Mouse (Mus musculus): ENCODE results near the gene Nbeal2. TPM values are rescaled to one million over a fixed set of nuclear protein-coding genes. Genes with fewer than 3 reads are reported as not detected.

Nbeal2 gene
- polyA plus RNA-seq (2015; fragmentation: Nextera tagmentation; extraction: Ambion mirVana), result 3.5 and 4.3 TPM in 2 replicates

DNA sequence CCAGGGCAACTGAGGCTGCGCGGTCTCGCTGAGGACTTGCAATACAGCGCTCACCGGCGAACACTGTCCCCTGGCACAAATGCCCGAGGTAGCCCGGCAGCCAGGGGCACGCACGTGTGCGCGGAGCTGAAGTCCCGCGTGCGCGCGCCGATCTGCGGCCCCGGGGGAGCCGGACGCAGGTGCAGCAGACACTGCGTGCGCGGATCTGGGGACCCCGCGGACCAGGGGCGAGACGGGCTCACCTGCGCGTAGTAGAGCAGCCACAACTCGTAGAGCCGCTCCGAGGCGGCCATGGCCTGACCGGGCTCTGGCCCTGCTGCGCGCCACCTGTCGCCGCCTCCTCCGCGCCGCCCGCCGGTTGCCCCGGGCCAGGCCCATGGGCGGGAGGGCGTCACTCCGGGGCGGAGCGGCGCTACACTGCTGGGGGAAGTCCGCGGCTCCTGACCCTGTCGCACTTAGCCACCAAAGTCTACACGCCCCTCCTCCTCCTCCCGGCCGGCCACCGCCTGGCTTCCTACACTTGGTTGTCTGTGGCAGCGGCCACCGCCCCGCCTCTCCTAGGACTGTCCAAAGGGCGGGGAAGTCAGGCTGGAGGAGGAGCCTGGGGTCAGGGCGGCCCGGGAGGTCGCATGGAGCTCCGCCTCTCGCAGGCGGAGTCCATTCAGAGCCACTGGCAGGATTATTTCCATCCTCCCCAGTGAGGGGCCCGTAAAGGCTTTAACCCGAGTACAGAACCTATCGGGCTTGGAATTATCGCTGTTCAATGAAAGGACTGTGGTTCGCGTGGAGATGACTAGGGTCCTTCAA is at the start of gene Nbeal2:
Gene Nbeal2, minus strand, starts transcription at position 507 of the 807 bp plus-strand sequence.
- Histone ChIP-seq H3K27ac (replicated peaks) (no peak within 1 kb of the TSS), H3K4me1 (replicated peaks) (peaks cover 60% of the 10 kb centered on the region), H3K36me3 (no peaks in the 10 kb centered on the region), H3K9me3 (no peaks in the 10 kb centered on the region), H3K4me2 (peak within 1 kb of the TSS; percentile 87), H3K9ac (peak within 1 kb of the TSS; percentile 68), H3K27me3 (peaks cover 8% of the 10 kb centered on the region; the same call in 1 of the 2 replicates), H3K4me3 (peak within 1 kb of the TSS; percentile 53)
- under 1% methylated on average over 65 of the region's 75 CpGs for WGBS
- ATAC-seq (ENCODE audit: low FRiP score, low read depth), result peak; percentile 62

- Histone ChIP-seq H3K9ac (no peak overlapping the region), H3K4me3 (no peak overlapping the region), H3K4me2 (no peak overlapping the region), H3K27me3 (no peaks in the 10 kb centered on the region), H3K36me3 (no peaks in the 10 kb centered on the region), H3K27ac (replicated peaks) (no peak overlapping the region), H3K4me1 (replicated peaks) (no peaks in the 10 kb centered on the region), H3K9me3 (no peaks in the 10 kb centered on the region)
- no peak for ATAC-seq (ENCODE audit: low FRiP score, low read depth)
- 81% methylated on average over 1 of the region's 1 CpGs for WGBS
Observed at GRCm38 (mm10) chr9:110702848-110703247, 48.9 kb upstream of the Nbeal2 start.

GRCm38 (mm10) chr9:110701114-110702032 is 47.4 kb upstream of the Nbeal2 start:
- H3K4me3 ChIP-seq, result no peak overlapping the region
- no peaks in the 10 kb centered on the region for H3K4me1 ChIP-seq (replicated peaks)
- H3K27me3 ChIP-seq, result no peaks in the 10 kb centered on the region
- WGBS, result 84% methylated on average over 11 of the region's 12 CpGs
- H3K36me3 ChIP-seq, result no peaks in the 10 kb centered on the region
- no peak overlapping the region for H3K9ac ChIP-seq
- H3K27ac ChIP-seq (replicated peaks), result no peak overlapping the region
- no peaks in the 10 kb centered on the region for H3K9me3 ChIP-seq
- no peak overlapping the region for H3K4me2 ChIP-seq
- no peak for ATAC-seq (ENCODE audit: low FRiP score, low read depth)

GRCm38 (mm10) chr9:110699574-110699973 is 45.6 kb upstream of the Nbeal2 start:
- 97% methylated on average over 3 of the region's 3 CpGs for WGBS
- H3K4me1 ChIP-seq (replicated peaks), result no peaks in the 10 kb centered on the region
- H3K4me2 ChIP-seq, result no peak overlapping the region
- H3K9me3 ChIP-seq, result no peaks in the 10 kb centered on the region
- no peak overlapping the region for H3K4me3 ChIP-seq
- H3K27ac ChIP-seq (replicated peaks), result no peak overlapping the region
- ATAC-seq (ENCODE audit: low FRiP score, low read depth), result no peak
- no peak overlapping the region for H3K9ac ChIP-seq
- H3K36me3 ChIP-seq, result no peaks in the 10 kb centered on the region
- no peaks in the 10 kb centered on the region for H3K27me3 ChIP-seq

GRCm38 (mm10) chr9:110697465-110697864 is 43.5 kb upstream of the Nbeal2 start:
- H3K4me3 ChIP-seq, result no peak overlapping the region
- no peak overlapping the region for H3K27ac ChIP-seq (replicated peaks)
- H3K4me1 ChIP-seq (replicated peaks), result no peaks in the 10 kb centered on the region
- 0 out of 2 replicates have a peak, but pooled peaks cover 7% of the 10 kb centered on the region for H3K36me3 ChIP-seq
- WGBS, result 74% methylated on average over 3 of the region's 3 CpGs
- no peak for ATAC-seq (ENCODE audit: low FRiP score, low read depth)
- H3K9ac ChIP-seq, result no peak overlapping the region
- H3K4me2 ChIP-seq, result no peak overlapping the region
- no peaks in the 10 kb centered on the region for H3K27me3 ChIP-seq
- no peaks in the 10 kb centered on the region for H3K9me3 ChIP-seq

GRCm38 (mm10) chr9:110696427-110696826 is 42.5 kb upstream of the Nbeal2 start:
- WGBS, result 94% methylated on average over 5 of the region's 5 CpGs
- H3K27me3 ChIP-seq, result no peaks in the 10 kb centered on the region
- H3K9me3 ChIP-seq, result no peaks in the 10 kb centered on the region
- H3K4me3 ChIP-seq, result no peak overlapping the region
- no peak overlapping the region for H3K27ac ChIP-seq (replicated peaks)
- 0 out of 2 replicates have a peak, but pooled peaks cover 7% of the 10 kb centered on the region for H3K36me3 ChIP-seq
- H3K4me2 ChIP-seq, result no peak overlapping the region
- H3K9ac ChIP-seq, result no peak overlapping the region
- ATAC-seq (ENCODE audit: low FRiP score, low read depth), result no peak
- no peaks in the 10 kb centered on the region for H3K4me1 ChIP-seq (replicated peaks)

GRCm38 (mm10) chr9:110695165-110695755 is 41.3 kb upstream of the Nbeal2 start:
- Histone ChIP-seq H3K4me1 (replicated peaks) (no peaks in the 10 kb centered on the region), H3K36me3 (0 out of 2 replicates have a peak, but pooled peaks cover 7% of the 10 kb centered on the region), H3K9me3 (no peaks in the 10 kb centered on the region), H3K4me3 (no peak overlapping the region), H3K9ac (no peak overlapping the region), H3K27me3 (no peaks in the 10 kb centered on the region), H3K4me2 (no peak overlapping the region), H3K27ac (replicated peaks) (no peak overlapping the region)
- 85% methylated on average over 4 of the region's 4 CpGs for WGBS
- no peak for ATAC-seq (ENCODE audit: low FRiP score, low read depth)

DNA sequence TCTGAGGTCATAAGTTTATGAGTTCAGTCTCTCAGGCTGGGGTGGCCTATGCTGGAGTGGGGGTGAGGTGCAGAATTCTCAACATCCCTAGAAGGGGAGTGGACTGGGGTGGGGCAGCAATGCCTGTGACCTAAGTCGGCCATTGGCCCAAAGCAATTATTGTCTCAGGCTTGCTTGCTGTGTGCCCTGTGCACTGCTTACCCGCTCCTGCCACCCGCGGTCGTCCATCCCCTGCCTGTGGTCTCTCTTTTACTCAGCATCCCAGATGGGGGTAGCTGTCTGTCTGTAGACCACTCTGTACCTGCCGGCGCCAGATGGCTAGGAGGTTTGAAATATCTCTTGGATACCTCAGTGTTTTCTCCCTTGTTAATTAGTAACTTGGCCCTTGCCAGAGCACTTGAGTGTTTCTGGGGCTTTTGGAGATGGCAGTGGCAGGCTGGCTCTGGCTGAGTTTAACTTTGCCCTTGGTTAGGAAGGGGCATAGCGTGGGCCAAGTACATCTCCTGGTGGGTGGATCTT is 35.4 kb upstream of the Nbeal2 start:
- no peak for ATAC-seq (ENCODE audit: low FRiP score, low read depth)
- WGBS, result 87% methylated on average over 8 of the region's 8 CpGs
- Histone ChIP-seq H3K27ac (replicated peaks) (no peak overlapping the region), H3K4me3 (no peak overlapping the region), H3K27me3 (no peaks in the 10 kb centered on the region), H3K9me3 (no peaks in the 10 kb centered on the region), H3K4me1 (replicated peaks) (peaks cover 23% of the 10 kb centered on the region), H3K4me2 (no peak overlapping the region), H3K9ac (no peak overlapping the region), H3K36me3 (0 out of 2 replicates have a peak, but pooled peaks cover 7% of the 10 kb centered on the region)

- WGBS, result 82% methylated on average over 2 of the region's 2 CpGs
- no peak overlapping the region for H3K4me3 ChIP-seq
- no peaks in the 10 kb centered on the region for H3K27me3 ChIP-seq
- no peak overlapping the region for H3K4me2 ChIP-seq
- no peak overlapping the region for H3K27ac ChIP-seq (replicated peaks)
- H3K36me3 ChIP-seq, result no peaks in the 10 kb centered on the region
- no peak overlapping the region for H3K9ac ChIP-seq
- no peak for ATAC-seq (ENCODE audit: low FRiP score, low read depth)
- peaks cover 37% of the 10 kb centered on the region for H3K4me1 ChIP-seq (replicated peaks)
- no peaks in the 10 kb centered on the region for H3K9me3 ChIP-seq
Observed at GRCm38 (mm10) chr9:110687846-110688245, 33.9 kb upstream of the Nbeal2 start.

DNA sequence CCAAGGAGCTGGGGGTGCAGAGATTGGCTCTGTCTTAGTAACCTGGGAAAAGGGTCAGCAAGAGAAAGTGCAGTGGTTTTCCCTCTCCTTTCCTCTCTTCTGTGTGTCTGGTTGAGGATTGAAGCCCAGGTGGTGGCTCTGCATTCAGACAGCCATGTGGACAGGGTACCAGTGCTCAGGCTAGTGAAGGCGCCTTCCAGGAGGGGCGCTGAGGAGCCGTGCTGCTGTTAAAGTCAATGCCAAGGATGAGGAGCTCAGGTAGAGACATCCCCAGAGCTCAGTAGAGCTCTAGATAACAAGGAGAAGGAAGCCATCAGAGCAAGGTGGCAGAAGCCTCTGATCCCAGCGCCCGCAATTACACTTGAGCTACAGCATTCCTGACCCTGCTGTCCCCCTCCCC is 33.1 kb upstream of the Nbeal2 start:
- Histone ChIP-seq H3K9me3 (no peaks in the 10 kb centered on the region), H3K27me3 (no peaks in the 10 kb centered on the region), H3K4me2 (no peak overlapping the region), H3K4me3 (no peak overlapping the region), H3K4me1 (replicated peaks) (peaks cover 43% of the 10 kb centered on the region), H3K36me3 (no peaks in the 10 kb centered on the region), H3K9ac (no peak overlapping the region), H3K27ac (replicated peaks) (no peak overlapping the region)
- 68% methylated on average over 5 of the region's 5 CpGs for WGBS
- no peak for ATAC-seq (ENCODE audit: low FRiP score, low read depth)

GRCm38 (mm10) chr9:110686472-110686871 is 32.5 kb upstream of the Nbeal2 start:
- no peak for ATAC-seq (ENCODE audit: low FRiP score, low read depth)

More at GRCm38 (mm10) chr9:110686472-110686871, 32.5 kb upstream of the Nbeal2 start:
- Histone ChIP-seq H3K4me3 (no peak overlapping the region), H3K27me3 (no peaks in the 10 kb centered on the region), H3K4me2 (no peak overlapping the region), H3K4me1 (replicated peaks) (peaks cover 49% of the 10 kb centered on the region), H3K27ac (replicated peaks) (no peak overlapping the region), H3K36me3 (no peaks in the 10 kb centered on the region), H3K9ac (no peak overlapping the region), H3K9me3 (no peaks in the 10 kb centered on the region)
- 47% methylated on average over 3 of the region's 3 CpGs for WGBS

All from hindbrain, embryonic 15.5 days (tissue).